Mouse (Mus musculus): ENCODE data around the gene Klf16. TPM values are rescaled to one million over a fixed set of nuclear protein-coding genes. Genes with fewer than 3 reads are reported as not detected.
A peak's percentile ranks its signal among the peaks of the same experiment; 100 is the strongest.
"Not testable (repeated sequence)": the region's sequence is repeated elsewhere in the genome, so short reads cannot be mapped to it uniquely, and the experiment has no call there.

Klf16 gene
- polyA plus RNA-seq, 1 experiment = 33.2 TPM

- Histone ChIP-seq H3K4me3 (ENCODE audit: low read depth, low read length) (no peak overlapping the region), H3K36me3 (ENCODE audit: control insufficient read depth, insufficient read depth, low read length) (peaks cover 54% of the 10 kb centered on the region), H3K27me3 (ENCODE audit: control insufficient read depth, insufficient read depth, low read length) (no peaks in the 10 kb centered on the region), H3K4me1 (ENCODE audit: control insufficient read depth, insufficient read depth, insufficient read length, low read length) (peaks cover 24% of the 10 kb centered on the region), H3K27ac (ENCODE audit: insufficient read depth, low read depth, low read length) (no peak overlapping the region)
- WGBS = 68% methylated on average over 4 of the region's 4 CpGs
- TF ChIP-seq POLR2A (IDR thresholded peaks at IDR 0.05; ENCODE audit: low read depth, low read length) (no peak), CTCF (IDR thresholded peaks at IDR 0.05; ENCODE audit: extremely low read depth, insufficient read length, insufficient replicate concordance, low read depth, low read length) (peak; percentile 88; the same call in 1 of the 2 replicates)
These were observed 33.9 kb upstream of the Klf16 start for GRCm38 (mm10) chr10:80611024-80611423.

- peaks cover 49% of the 10 kb centered on the region for H3K36me3 ChIP-seq (ENCODE audit: control insufficient read depth, insufficient read depth, low read length)
These were observed 33.1 kb upstream of the Klf16 start for GRCm38 (mm10) chr10:80610116-80610785.

GRCm38 (mm10) chr10:80609269-80609924 lies 32.3 kb upstream of the Klf16 start:
- 84% methylated on average over 10 of the region's 10 CpGs for WGBS
- H3K27me3 ChIP-seq (ENCODE audit: control insufficient read depth, insufficient read depth, low read length) = no peaks in the 10 kb centered on the region
- TF ChIP-seq POLR2A (IDR thresholded peaks at IDR 0.05; ENCODE audit: low read depth, low read length) = no peak
- H3K4me1 ChIP-seq (ENCODE audit: control insufficient read depth, insufficient read depth, insufficient read length, low read length) = peaks cover 26% of the 10 kb centered on the region
- H3K36me3 ChIP-seq (ENCODE audit: control insufficient read depth, insufficient read depth, low read length) = peaks cover 42% of the 10 kb centered on the region
- no peak overlapping the region; the same call in 1 of the 2 replicates for H3K27ac ChIP-seq (ENCODE audit: insufficient read depth, low read depth, low read length)
- H3K4me3 ChIP-seq (ENCODE audit: low read depth, low read length) = no peak overlapping the region

More at GRCm38 (mm10) chr10:80610116-80610785, 33.1 kb upstream of the Klf16 start:
- TF ChIP-seq CTCF (IDR thresholded peaks at IDR 0.05; ENCODE audit: extremely low read depth, insufficient read length, insufficient replicate concordance, low read depth, low read length) = no peak
- no peak for TF ChIP-seq POLR2A (IDR thresholded peaks at IDR 0.05; ENCODE audit: low read depth, low read length)
- H3K4me1 ChIP-seq (ENCODE audit: control insufficient read depth, insufficient read depth, insufficient read length, low read length) = peaks cover 21% of the 10 kb centered on the region
- H3K27me3 ChIP-seq (ENCODE audit: control insufficient read depth, insufficient read depth, low read length) = no peaks in the 10 kb centered on the region
- peak overlapping the region; percentile 5; the same call in 1 of the 2 replicates for H3K27ac ChIP-seq (ENCODE audit: insufficient read depth, low read depth, low read length)
- WGBS = 87% methylated on average over 9 of the region's 9 CpGs
- H3K4me3 ChIP-seq (ENCODE audit: low read depth, low read length) = no peak overlapping the region

GRCm38 (mm10) chr10:80608435-80608834 lies 31.3 kb upstream of the Klf16 start:
- H3K27ac ChIP-seq (ENCODE audit: insufficient read depth, low read depth, low read length) = no peak overlapping the region
- 90% methylated on average over 3 of the region's 3 CpGs for WGBS
- H3K4me1 ChIP-seq (ENCODE audit: control insufficient read depth, insufficient read depth, insufficient read length, low read length) = peaks cover 34% of the 10 kb centered on the region
- peaks cover 33% of the 10 kb centered on the region for H3K36me3 ChIP-seq (ENCODE audit: control insufficient read depth, insufficient read depth, low read length)
- TF ChIP-seq CTCF (IDR thresholded peaks at IDR 0.05; ENCODE audit: extremely low read depth, insufficient read length, insufficient replicate concordance, low read depth, low read length) = no peak
- TF ChIP-seq POLR2A (IDR thresholded peaks at IDR 0.05; ENCODE audit: low read depth, low read length) = no peak
- H3K27me3 ChIP-seq (ENCODE audit: control insufficient read depth, insufficient read depth, low read length) = no peaks in the 10 kb centered on the region
- no peak overlapping the region for H3K4me3 ChIP-seq (ENCODE audit: low read depth, low read length)

GRCm38 (mm10) chr10:80606737-80607350 lies 29.7 kb upstream of the Klf16 start:
- 86% methylated on average over 34 of the region's 34 CpGs for WGBS
- H3K36me3 ChIP-seq (ENCODE audit: control insufficient read depth, insufficient read depth, low read length) = peaks cover 22% of the 10 kb centered on the region
- H3K4me3 ChIP-seq (ENCODE audit: low read depth, low read length) = peak overlapping the region; percentile 52
- no peak for TF ChIP-seq POLR2A (IDR thresholded peaks at IDR 0.05; ENCODE audit: low read depth, low read length)
- TF ChIP-seq CTCF (IDR thresholded peaks at IDR 0.05; ENCODE audit: extremely low read depth, insufficient read length, insufficient replicate concordance, low read depth, low read length) = no peak
- H3K27ac ChIP-seq (ENCODE audit: insufficient read depth, low read depth, low read length) = peak overlapping the region; percentile 54
- peaks cover 39% of the 10 kb centered on the region for H3K4me1 ChIP-seq (ENCODE audit: control insufficient read depth, insufficient read depth, insufficient read length, low read length)
- H3K27me3 ChIP-seq (ENCODE audit: control insufficient read depth, insufficient read depth, low read length) = no peaks in the 10 kb centered on the region

- WGBS = 29% methylated on average over 23 of the region's 23 CpGs
- Histone ChIP-seq H3K36me3 (ENCODE audit: control insufficient read depth, insufficient read depth, low read length) (peaks cover 22% of the 10 kb centered on the region), H3K27ac (ENCODE audit: insufficient read depth, low read depth, low read length) (peak overlapping the region; percentile 82), H3K27me3 (ENCODE audit: control insufficient read depth, insufficient read depth, low read length) (no peaks in the 10 kb centered on the region), H3K4me3 (ENCODE audit: low read depth, low read length) (peak overlapping the region; percentile 52), H3K4me1 (ENCODE audit: control insufficient read depth, insufficient read depth, insufficient read length, low read length) (peaks cover 39% of the 10 kb centered on the region)
- peak; percentile 47 for TF ChIP-seq POLR2A (IDR thresholded peaks at IDR 0.05; ENCODE audit: low read depth, low read length)
- TF ChIP-seq CTCF (IDR thresholded peaks at IDR 0.05; ENCODE audit: extremely low read depth, insufficient read length, insufficient replicate concordance, low read depth, low read length) = no peak
These were observed 29.2 kb upstream of the Klf16 start for GRCm38 (mm10) chr10:80606306-80606705.

- Histone ChIP-seq H3K4me1 (ENCODE audit: control insufficient read depth, insufficient read depth, insufficient read length, low read length) (peaks cover 39% of the 10 kb centered on the region), H3K27ac (ENCODE audit: insufficient read depth, low read depth, low read length) (peak within 1 kb of the TSS; percentile 82), H3K4me3 (ENCODE audit: low read depth, low read length) (peak within 1 kb of the TSS; percentile 52), H3K36me3 (ENCODE audit: control insufficient read depth, insufficient read depth, low read length) (peaks cover 22% of the 10 kb centered on the region)
- H3K27me3 ChIP-seq (ENCODE audit: control insufficient read depth, insufficient read depth, low read length) = not testable (repeated sequence)
- 42% methylated on average over 4 of the region's 4 CpGs for WGBS
These were observed 28.6 kb upstream of the Klf16 start, which contains the start of gene Gm49322 for GRCm38 (mm10) chr10:80605721-80606120. Gene Gm49322 (plus strand): TSS chr10:80606021.

Data from small intestine, adult 2 months (tissue).